Mouse (Mus musculus) T-cell, adult 2 months (primary cell): ENCODE measurements at regions not wholly inside any gene's neighbourhood (a gene's known extent, or its start where the extent isn't known, plus 50 kb on each side); places are given as distances from the start of the nearest gene placed in this dataset.

Experiments used
- DNase-seq: peaks from one replicate; pipeline ENCODE4 v3.0.0; 2022; ENCODE audit warnings: low spot score

GRCm38 (mm10) chr10:17596126-17596525 is 126.9 kb upstream of the Cited2 start:
- DNase-seq = no peak

GRCm38 (mm10) chr10:17596743-17597142 is 126.3 kb upstream of the Cited2 start:
- no peak for DNase-seq

GRCm38 (mm10) chr10:17599246-17599645 is 123.8 kb upstream of the Cited2 start:
- DNase-seq = no peak

- no peak for DNase-seq
Observed at GRCm38 (mm10) chr10:17599831-17600761, 122.9 kb upstream of the Cited2 start.

GRCm38 (mm10) chr10:17600762-17601108 is 122.3 kb upstream of the Cited2 start:
- DNase-seq = no peak

GRCm38 (mm10) chr10:17602446-17602845 is 120.6 kb upstream of the Cited2 start:
- no peak for DNase-seq

GRCm38 (mm10) chr10:17608220-17608619 is 114.8 kb upstream of the Cited2 start:
- no peak for DNase-seq

GRCm38 (mm10) chr10:17610592-17610991 is 112.4 kb upstream of the Cited2 start:
- no peak for DNase-seq

- no peak for DNase-seq
Observed at GRCm38 (mm10) chr10:17613281-17613680, 109.7 kb upstream of the Cited2 start.

GRCm38 (mm10) chr10:17618024-17618423 is 105.0 kb upstream of the Cited2 start:
- no peak for DNase-seq

- DNase-seq = no peak
Observed at GRCm38 (mm10) chr10:17619617-17620016, 103.4 kb upstream of the Cited2 start.

- no peak for DNase-seq
Observed at GRCm38 (mm10) chr10:17621703-17622385, 101.2 kb upstream of the Cited2 start.

GRCm38 (mm10) chr10:17622802-17623201 is 100.2 kb upstream of the Cited2 start:
- no peak for DNase-seq

- DNase-seq = no peak
Observed at GRCm38 (mm10) chr10:17629709-17630108, 93.3 kb upstream of the Cited2 start.

- DNase-seq = no peak
Observed at GRCm38 (mm10) chr10:17630861-17631581, 92.0 kb upstream of the Cited2 start.

GRCm38 (mm10) chr10:17631817-17632216 is 91.2 kb upstream of the Cited2 start:
- DNase-seq = no peak

GRCm38 (mm10) chr10:17632959-17633674 is 89.9 kb upstream of the Cited2 start:
- no peak for DNase-seq

- no peak for DNase-seq
Observed at GRCm38 (mm10) chr10:17645363-17645762, 77.7 kb upstream of the Cited2 start.

GRCm38 (mm10) chr10:17646391-17646790 is 76.6 kb upstream of the Cited2 start:
- DNase-seq = no peak

GRCm38 (mm10) chr10:17648077-17648476 is 74.9 kb upstream of the Cited2 start:
- DNase-seq = no peak

- no peak for DNase-seq
Observed at GRCm38 (mm10) chr10:17650997-17651750, 71.8 kb upstream of the Cited2 start.
